Mouse (Mus musculus) stomach, postnatal 0 days (tissue): Measurements from ENCODE around the gene Kctd21. TPM values are rescaled to one million over a fixed set of nuclear protein-coding genes. Genes with fewer than 3 reads are reported as not detected.

Experiments used
- ATAC-seq: fragments of 200-750 bp; cut with Nextera tagmentation; 2 replicates; pipeline ENCODE4 v1.8.0; 2017; ENCODE audit not compliant: low FRiP score, low TSS enrichment
- DNase-seq: peaks from one replicate; pipeline ENCODE4 v3.0.0-alpha.2; 2016; ENCODE audit warnings: low spot score
- H3K27ac ChIP-seq: fragments of 300-500 bp; sonication (generic); replicated peaks from 2 replicates; pipeline ENCODE4 v1.5.1; 2014; ENCODE audit warnings: mild to moderate bottlenecking, control low read depth
- H3K27me3 ChIP-seq: fragments of 300-500 bp; sonication (generic); 2 replicates; pipeline ENCODE4 v1.6.1; 2014; ENCODE audit warnings: low read length; ENCODE audit not compliant: control insufficient read depth, insufficient read depth
- H3K36me3 ChIP-seq: fragments of 300-500 bp; sonication (generic); 2 replicates; pipeline ENCODE4 v1.6.1; 2014; ENCODE audit warnings: low read length, mixed read lengths; ENCODE audit not compliant: control insufficient read depth, insufficient read depth
- H3K4me1 ChIP-seq: fragments of 300-500 bp; sonication (generic); replicated peaks from 2 replicates; pipeline ENCODE4 v1.6.1; 2014; ENCODE audit warnings: antibody characterized with exemption; ENCODE audit not compliant: control insufficient read depth, insufficient read depth
- H3K4me2 ChIP-seq: fragments of 300-500 bp; sonication (generic); replicated peaks from 2 replicates; pipeline ENCODE4 v1.6.1; 2014; ENCODE audit warnings: low read depth, mild to moderate bottlenecking, control low read depth, moderate library complexity
- H3K4me3 ChIP-seq: fragments of 300-500 bp; sonication (generic); 2 replicates; pipeline ENCODE4 v1.5.1; 2014; ENCODE audit warnings: low read depth, low read length, control low read depth
- H3K9ac ChIP-seq: fragments of 300-500 bp; sonication (generic); 2 replicates; pipeline ENCODE4 v1.6.1; 2014; ENCODE audit warnings: mild to moderate bottlenecking, low read length, control low read depth, mixed read lengths
- H3K9me3 ChIP-seq: fragments of 300-500 bp; sonication (generic); 2 replicates; pipeline ENCODE4 v1.6.1; 2016; ENCODE audit warnings: low read length; ENCODE audit not compliant: control insufficient read depth
- CTCF ChIP-seq: IDR thresholded peaks from 2 replicates; pipeline ENCODE4 v1.5.1; 2016; ENCODE audit warnings: antibody characterized with exemption, low read depth, mild to moderate bottlenecking, moderate library complexity
- EP300 ChIP-seq: optimal IDR thresholded peaks from 2 replicates; pipeline ENCODE3; 2016; ENCODE audit warnings: antibody characterized with exemption
- WGBS: fragments of 180-500 bp; shearing (Covaris S2); extraction: QIAGEN DNeasy Blood & Tissue Kit; methylation state at CpG from one replicate; pipeline ENCODE4 v1.1.7; 2014; 5-methylcytosine and 5-hydroxymethylcytosine counted together
- polyA plus RNA-seq: library from polyadenylated mRNA; unstranded; fragments of >200 nt; fragmentation: Nextera tagmentation; extraction: Ambion mirVana; gene quantifications from 2 replicates; pipeline ENCODE4 v1.2.1, GENCODE M21; 2015

The Kctd21 gene
- polyA plus RNA-seq, 1 experiment from 2014 or later, result 2.0 TPM

DNA sequence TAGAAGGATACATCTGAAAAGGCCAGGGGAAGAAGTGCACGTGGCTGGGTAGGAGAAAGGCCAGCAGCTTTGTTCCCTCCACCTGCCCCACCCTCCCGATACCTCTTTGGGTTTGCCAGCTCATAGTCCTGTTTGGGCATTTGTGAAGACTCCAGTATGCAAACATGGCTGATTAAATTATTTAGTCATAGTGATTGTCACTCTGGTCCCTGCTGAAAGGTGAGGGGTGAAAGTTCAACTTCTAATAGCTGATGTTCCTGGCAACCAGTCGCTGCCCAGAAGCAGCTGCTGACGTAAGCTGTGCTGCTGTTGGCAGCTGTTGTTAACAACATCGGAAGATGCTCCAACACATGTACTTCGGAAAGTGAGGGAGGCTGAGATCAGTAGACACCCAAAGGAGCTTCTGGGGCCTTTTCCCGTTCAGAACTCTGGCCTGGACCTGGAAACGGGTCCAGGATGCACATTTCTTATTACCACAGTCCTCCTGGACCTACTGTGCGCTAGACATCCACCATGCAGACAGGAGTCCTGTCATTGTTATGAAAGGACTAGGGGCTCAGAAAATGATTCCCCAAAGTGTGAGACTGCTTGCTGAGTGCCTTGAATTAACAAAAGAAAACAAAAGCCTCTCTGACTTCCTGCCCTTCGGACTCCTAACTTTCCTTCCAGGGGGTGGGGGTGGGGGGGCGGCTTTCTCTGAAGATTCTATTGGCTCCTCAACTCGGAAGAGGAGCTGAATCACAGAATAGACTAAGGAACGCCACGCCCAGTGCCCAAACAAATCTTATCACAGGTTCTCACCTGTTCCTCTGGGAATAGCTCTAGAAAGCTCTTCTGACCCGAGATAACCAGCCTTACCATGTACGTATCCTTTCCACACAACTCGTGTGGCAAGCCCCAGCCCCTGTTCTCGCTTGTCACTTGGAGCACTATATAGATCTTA lies 9.1 kb downstream of the Kctd21 start:
- peak; percentile 73 for DNase-seq
- 47% methylated on average over 18 of the region's 18 CpGs for whole genome bisulfite sequencing
- H3K9me3 ChIP-seq, result no peaks in the 10 kb centered on the region
- H3K4me1 ChIP-seq, result no peaks in the 10 kb centered on the region; the same call in 1 of the 2 replicates
- peak overlapping the region; percentile 41; the same call in 1 of the 2 replicates for H3K27ac ChIP-seq
- H3K9ac ChIP-seq, result no peak overlapping the region
- no peak for TF ChIP-seq CTCF
- no peak for TF ChIP-seq EP300
- peak; percentile 66 for ATAC-seq
- H3K36me3 ChIP-seq, result no peaks in the 10 kb centered on the region
- no peak overlapping the region for H3K4me3 ChIP-seq
- H3K4me2 ChIP-seq, result no peak overlapping the region
- no peaks in the 10 kb centered on the region for H3K27me3 ChIP-seq

DNA sequence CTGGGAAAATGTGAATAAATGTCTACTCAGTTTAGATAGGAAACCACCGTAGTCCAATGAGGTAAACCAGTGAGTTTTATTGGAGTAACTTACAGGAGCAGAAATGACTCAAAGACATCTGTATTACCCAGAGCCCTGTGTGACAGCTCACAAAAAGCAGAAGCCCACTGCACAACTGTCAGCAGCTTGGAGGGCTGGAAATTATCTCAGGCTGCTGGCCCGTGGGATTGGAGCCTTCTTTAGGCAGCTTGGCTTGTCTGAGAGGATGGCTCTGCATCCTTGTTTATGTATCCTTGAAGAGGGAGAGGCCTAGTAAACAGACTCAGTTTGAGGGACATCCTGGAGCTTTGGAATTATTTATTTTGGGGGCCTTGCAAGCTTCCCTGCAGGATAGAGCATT lies 10.8 kb downstream of the Kctd21 start:
- Histone ChIP-seq H3K4me1 (no peaks in the 10 kb centered on the region; the same call in 1 of the 2 replicates), H3K4me2 (no peak overlapping the region), H3K9me3 (no peaks in the 10 kb centered on the region), H3K27ac (no peak overlapping the region), H3K27me3 (no peaks in the 10 kb centered on the region), H3K36me3 (no peaks in the 10 kb centered on the region), H3K4me3 (no peak overlapping the region), H3K9ac (no peak overlapping the region)
- ATAC-seq (no peak), DNase-seq (no peak)
- 41% methylated on average over 2 of the region's 2 CpGs for WGBS
- no peak for TF ChIP-seq EP300
- no peak for TF ChIP-seq CTCF

DNA sequence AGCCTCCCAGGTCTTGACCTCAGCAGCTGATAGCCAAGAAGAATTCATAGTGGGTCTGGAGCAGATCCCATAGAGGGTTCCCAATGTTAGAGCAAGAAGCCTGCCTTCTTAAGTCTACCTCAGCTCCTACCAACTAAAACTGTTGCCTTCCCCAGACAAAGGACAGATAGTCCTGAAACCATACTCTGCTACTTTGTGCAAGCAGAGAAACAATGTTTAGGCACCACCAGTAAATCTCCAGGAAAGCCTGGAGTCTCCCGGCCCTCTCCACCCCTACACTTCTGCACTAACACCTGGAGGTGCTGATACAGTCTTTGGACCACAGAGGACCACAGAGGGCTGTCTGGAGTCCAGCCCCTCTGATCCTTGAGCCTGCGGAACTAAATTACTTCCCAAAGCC lies 12.5 kb downstream of the Kctd21 start:
- H3K9ac ChIP-seq, result no peak overlapping the region
- peak overlapping the region; percentile 18; the same call in 1 of the 2 replicates for H3K27ac ChIP-seq
- H3K4me2 ChIP-seq, result no peak overlapping the region
- DNase-seq, result no peak
- no peak overlapping the region for H3K4me3 ChIP-seq
- H3K9me3 ChIP-seq, result no peaks in the 10 kb centered on the region
- no peak for ATAC-seq
- H3K4me1 ChIP-seq, result no peaks in the 10 kb centered on the region; the same call in 1 of the 2 replicates
- 82% methylated on average over 2 of the region's 2 CpGs for WGBS
- H3K27me3 ChIP-seq, result no peaks in the 10 kb centered on the region
- no peaks in the 10 kb centered on the region for H3K36me3 ChIP-seq
- no peak for TF ChIP-seq CTCF
- no peak for TF ChIP-seq EP300

DNA sequence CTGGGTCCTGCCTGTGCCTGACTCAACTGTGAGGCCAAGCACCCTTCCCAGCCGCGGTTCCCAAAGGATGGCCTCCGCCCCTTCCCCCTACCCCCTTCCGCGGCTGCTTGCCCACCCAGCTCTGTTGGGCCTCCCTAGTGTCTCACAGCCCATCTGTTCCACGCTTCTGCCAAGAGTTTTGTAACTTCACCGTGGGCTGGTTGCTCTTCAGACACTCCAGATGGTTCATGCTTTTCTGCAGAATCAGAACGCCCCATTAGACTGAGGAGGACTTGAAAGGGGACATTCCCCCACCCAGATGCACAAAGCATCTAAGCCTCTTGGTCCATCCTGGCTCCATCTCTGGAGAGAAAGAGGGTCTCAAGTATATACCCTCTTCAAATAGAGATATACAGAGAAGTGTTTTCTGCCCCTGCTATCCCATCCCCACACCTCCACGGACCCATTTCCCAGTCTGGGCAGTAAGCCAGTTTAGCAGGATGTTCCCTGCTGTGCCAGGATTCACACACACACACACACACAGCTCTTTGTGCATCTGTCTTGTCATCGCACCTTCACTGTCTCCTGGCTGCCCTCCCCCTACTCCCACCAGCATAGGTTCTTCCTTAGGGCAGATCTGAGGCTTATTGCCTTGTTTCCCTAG lies 13.2 kb downstream of the Kctd21 start:
- 46% methylated on average over 10 of the region's 10 CpGs for whole genome bisulfite sequencing
- no peaks in the 10 kb centered on the region for H3K9me3 ChIP-seq
- H3K36me3 ChIP-seq, result no peaks in the 10 kb centered on the region
- no peaks in the 10 kb centered on the region for H3K27me3 ChIP-seq
- H3K4me2 ChIP-seq, result no peak overlapping the region
- H3K4me3 ChIP-seq, result no peak overlapping the region
- TF ChIP-seq CTCF (no peak), EP300 (no peak)
- no peak; the same call in 1 of the 2 replicates for ATAC-seq
- 0 out of 2 replicates have a peak overlapping the region, but pooled peaks have one; percentile 24 for H3K27ac ChIP-seq
- H3K4me1 ChIP-seq, result no peaks in the 10 kb centered on the region; the same call in 1 of the 2 replicates
- no peak overlapping the region for H3K9ac ChIP-seq
- DNase-seq, result no peak

DNA sequence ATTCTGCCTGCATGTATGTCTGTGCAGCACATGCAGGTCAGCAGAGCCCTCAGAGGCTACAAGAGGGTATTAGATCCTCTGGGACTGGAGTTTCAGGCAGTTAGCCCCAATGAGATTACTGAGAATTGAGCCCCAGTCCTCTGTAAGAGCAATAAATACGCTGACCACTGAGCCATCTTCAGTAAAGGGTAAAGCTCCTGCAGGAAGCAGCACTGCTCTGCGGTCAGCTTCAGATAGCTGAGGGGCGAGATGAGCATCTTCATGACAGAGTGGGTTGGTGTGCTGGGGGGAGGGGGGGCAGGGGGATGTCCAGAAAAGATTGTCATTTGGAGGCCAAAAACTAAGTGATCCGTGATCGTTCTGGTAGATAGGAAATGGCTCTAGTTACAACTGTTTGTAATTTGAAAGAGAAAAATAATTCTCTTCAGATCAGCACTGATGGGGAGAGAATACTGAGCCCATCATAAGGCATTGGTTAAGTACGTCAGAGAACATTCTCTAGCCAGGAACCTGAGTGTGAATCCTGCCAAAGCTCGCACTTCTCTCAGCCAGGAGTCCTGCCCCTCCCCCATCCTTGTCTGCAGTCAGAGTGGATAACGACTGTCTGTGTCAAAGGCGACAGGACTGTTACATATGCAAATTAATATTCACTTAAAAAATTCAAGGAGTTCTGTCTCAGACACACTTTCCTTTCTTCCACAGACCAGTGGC lies 14.1 kb downstream of the Kctd21 start:
- H3K4me3 ChIP-seq, result no peak overlapping the region
- H3K4me1 ChIP-seq, result no peaks in the 10 kb centered on the region; the same call in 1 of the 2 replicates
- DNase-seq, result no peak
- ATAC-seq, result no peak
- no peak overlapping the region for H3K27ac ChIP-seq
- H3K36me3 ChIP-seq, result no peaks in the 10 kb centered on the region
- H3K9me3 ChIP-seq, result no peaks in the 10 kb centered on the region
- no peaks in the 10 kb centered on the region for H3K27me3 ChIP-seq
- 78% methylated on average over 9 of the region's 9 CpGs for WGBS
- no peak overlapping the region for H3K4me2 ChIP-seq
- no peak overlapping the region for H3K9ac ChIP-seq
- TF ChIP-seq CTCF (no peak), EP300 (no peak)
